Mouse (Mus musculus) cerebellum, adult 2 months (tissue): ENCODE results near the gene Pigu.

Source experiments
- CTCF ChIP-seq: fragments of 200-500 bp; IDR thresholded peaks from 2 replicates; pipeline ENCODE4 v1.5.1; 2011; ENCODE audit warnings: low read depth, mild to moderate bottlenecking, control low read depth, low read length, moderate library complexity, borderline replicate concordance; ENCODE audit not compliant: insufficient read depth
- POLR2A ChIP-seq: fragments of 200-500 bp; IDR thresholded peaks from 2 replicates; pipeline ENCODE4 v1.6.1; 2011; ENCODE audit warnings: low read length, control low read depth, borderline replicate concordance; ENCODE audit not compliant: insufficient read depth

- TF ChIP-seq POLR2A (no peak), CTCF (no peak)
Observed at GRCm38 (mm10) chr2:155369333-155369883, 12.2 kb upstream of the Pigu start.
